Mouse (Mus musculus) heart, postnatal 0 days (tissue): ENCODE data around the gene Arhgap24.

Experiments
- CTCF ChIP-seq: IDR thresholded peaks from 2 replicates; pipeline ENCODE4 v1.5.1; 2016; ENCODE audit warnings: antibody characterized with exemption, control low read depth, low read depth
- EP300 ChIP-seq: IDR thresholded peaks from 2 replicates; pipeline ENCODE4 v1.6.1; 2016; ENCODE audit warnings: antibody characterized with exemption, low read depth

DNA sequence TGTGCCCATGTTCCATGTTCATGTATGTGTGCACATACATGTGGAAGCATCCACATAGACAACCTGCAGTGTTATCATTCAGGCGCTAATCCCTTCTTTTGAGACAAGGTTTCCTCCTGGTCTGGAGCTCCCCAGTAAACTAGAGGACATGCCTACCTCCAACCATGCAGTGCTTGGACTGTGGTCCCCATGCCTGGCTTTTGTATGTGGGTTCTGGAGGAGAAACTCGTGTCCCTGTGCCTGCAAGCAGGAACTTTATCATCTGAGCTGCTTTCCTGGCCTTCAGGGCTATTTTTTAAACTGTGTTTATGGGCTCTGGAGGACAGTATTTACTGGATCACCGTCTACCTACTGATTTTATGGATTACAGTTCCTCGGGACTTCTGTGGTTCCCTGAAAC, 262.9 kb downstream of the Arhgap24 start:
- TF ChIP-seq EP300 (no peak), CTCF (no peak)
